Mouse (Mus musculus) megakaryocyte progenitor cell, adult 5-6 weeks (primary cell): ENCODE results near the gene Znrf1. TPM values are rescaled to one million over a fixed set of nuclear protein-coding genes. Genes with fewer than 3 reads are reported as not detected.

Experiments used
- ATAC-seq: replicated peaks from 2 replicates; pipeline ENCODE4 v1.8.0; 2016; ENCODE audit warnings: mild to moderate bottlenecking, moderate TSS enrichment, inconsistent platforms; ENCODE audit not compliant: poor library complexity
- total RNA-seq, 2 experiments: library from RNA; stranded (forward) in 1 of 2; stranded (reverse) in 1 of 2; fragments of 157-497, 149-512 nt in 1 of 2; fragments of 200-1000 nt in 1 of 2; gene quantifications; 2 replicates each; pipeline versions ENCODE4 v1.2.3 to v1.2.4; 2015 to 2017

Gene Znrf1
- total RNA-seq, 2 experiments from 2014 or later: 66.1 to 76.6 TPM

DNA sequence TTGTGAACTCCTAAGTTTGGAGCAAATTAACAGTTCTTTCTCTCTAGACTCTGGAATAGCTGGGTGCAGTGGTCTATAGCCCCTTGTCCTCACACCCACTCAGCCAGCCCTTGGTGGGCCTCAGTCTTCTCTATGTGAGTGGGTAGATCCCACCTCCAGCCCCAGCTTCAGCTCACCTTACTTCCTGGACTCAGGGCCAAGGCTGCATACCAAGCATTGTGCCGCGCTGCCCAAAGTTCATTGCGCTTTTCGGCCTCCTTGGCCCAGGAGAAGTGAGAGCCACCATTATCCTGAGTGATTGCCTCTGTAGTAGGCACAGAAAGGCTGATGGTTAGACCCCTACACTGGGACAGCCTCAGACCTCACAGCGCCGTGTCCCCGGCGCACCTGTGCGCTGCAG, 92.0 kb downstream of the Znrf1 start:
- ATAC-seq: no peak

DNA sequence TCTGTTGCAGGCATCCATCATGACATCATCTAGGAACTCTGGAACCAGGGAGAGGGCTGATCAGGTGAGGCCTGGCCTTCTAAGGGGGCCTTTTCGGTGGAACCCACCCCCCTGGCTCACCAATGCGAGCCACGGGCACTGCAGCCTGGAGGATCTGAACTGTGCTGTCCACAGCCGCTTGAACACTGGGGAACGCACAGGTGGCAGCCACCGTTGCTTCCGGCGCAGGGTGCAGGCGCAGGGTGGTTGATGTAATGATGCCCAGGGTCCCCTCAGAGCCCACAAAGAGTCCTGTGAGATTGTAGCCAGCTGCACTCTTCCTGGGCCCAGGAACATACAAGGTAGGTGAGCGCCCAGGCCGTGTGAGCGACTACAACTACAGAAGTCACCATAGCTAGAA, 92.5 kb downstream of the Znrf1 start:
- no peak for ATAC-seq

DNA sequence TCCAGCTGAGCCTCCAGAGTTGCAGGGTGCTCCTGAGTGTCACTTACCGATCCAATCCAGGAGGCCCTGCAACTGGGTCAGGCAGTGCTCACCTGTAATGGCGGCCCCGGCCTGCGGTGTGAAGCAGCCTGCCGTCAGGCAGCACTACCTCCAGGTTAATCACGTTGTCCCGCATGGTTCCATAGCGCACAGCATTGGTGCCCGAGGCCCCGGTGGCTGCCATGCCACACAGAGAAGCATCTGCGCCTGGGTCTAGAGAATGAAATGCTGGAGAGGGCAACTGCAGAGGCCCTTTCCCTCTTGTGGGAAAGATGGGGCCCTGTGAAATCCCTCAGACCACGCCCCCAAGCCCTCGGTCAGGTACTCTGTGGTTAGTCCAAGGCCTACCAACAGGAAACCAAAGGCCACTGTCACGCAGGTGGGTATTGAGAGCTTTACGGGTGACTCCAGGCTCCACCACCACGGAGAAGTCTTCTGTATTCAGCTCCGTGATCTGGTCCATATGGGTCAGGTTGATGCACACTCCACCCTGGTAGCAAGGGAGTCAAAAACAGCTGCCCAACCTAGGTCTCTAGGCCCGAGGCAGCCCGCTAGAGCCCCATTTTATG, 93.1 kb downstream of the Znrf1 start:
- ATAC-seq: no peak

DNA sequence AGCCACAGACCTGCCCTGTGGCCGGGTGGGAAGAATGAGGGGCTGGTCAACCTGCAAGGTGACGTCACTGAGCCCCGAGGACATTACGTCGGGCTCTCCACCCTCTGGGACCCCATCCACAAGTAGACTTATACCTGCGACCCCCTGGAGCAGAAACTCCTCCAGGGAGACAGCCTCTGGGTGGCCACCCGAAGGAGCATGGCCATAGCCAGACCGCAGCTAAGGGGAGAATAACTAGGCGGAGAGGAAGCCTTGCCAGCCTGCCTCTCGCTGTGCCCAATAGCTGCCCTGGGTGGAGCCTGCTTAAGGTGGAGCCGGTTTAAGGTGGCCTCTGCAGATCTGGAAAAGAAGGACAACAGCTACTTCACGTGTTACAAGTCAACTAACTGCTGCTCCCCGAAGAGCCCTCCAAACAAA, 94.2 kb downstream of the Znrf1 start, which contains the start of gene Ldhd:
TSS of gene Ldhd (minus strand) at position 270 of the 417 bp plus-strand sequence.
- peak; percentile 76 for ATAC-seq

DNA sequence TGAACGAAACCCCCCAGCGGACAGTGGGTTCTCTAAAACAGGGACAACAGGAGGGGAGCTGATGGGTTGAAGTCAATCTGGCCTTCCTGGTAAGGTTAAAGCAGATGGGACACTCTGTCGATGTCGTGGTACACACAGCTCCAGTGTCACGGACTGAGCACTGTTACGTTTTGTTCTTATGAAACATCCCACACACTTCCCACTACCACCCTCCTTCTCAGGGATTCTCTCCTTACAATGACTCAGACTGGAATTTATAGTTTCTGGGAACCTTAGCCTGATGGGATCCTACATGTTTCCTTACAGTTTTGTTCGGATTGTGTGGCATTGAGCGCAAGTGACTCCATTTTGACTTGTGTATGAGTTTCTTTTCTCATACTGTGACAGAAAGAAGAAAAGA, 95.7 kb downstream of the Znrf1 start:
- no peak for ATAC-seq

DNA sequence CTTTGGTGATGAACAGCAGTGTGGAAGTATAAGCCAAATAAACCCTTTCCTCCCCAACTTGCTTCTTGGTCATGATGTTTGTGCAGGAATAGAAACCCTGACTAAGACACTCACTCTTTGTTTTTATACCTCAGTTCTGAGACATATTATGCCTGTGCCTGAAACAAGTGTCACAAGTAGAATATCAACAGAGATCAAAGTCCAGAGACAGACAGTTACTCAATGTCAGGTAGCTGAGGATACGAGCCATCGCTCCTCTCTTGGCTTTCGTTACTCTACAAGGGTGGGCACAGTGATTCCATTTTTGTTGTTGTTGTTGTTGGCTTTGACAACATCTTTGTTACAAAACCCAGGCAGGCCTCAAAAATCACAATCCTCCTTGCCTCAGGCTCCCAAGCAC, 97.1 kb downstream of the Znrf1 start:
- no peak for ATAC-seq

DNA sequence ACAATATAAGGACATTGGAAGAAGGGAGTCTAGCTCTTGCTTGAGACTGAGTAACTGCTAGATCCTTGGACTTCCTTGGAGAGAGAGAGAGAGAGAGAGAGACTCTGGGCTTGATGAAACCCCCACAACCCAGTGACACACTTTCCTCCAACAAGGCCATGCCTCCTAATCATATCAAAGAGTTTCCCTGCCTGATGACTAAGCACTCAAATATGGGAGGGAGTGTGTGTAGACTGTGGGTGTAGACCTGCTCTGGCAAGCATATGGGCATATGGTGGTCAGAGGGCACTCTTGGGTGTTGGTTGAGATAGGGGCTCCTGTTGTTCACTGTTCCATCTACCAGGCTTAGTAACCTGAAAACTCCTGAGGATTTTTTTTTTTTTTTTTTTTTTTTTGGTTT, 102.2 kb downstream of the Znrf1 start:
- peak; percentile 47 for ATAC-seq

DNA sequence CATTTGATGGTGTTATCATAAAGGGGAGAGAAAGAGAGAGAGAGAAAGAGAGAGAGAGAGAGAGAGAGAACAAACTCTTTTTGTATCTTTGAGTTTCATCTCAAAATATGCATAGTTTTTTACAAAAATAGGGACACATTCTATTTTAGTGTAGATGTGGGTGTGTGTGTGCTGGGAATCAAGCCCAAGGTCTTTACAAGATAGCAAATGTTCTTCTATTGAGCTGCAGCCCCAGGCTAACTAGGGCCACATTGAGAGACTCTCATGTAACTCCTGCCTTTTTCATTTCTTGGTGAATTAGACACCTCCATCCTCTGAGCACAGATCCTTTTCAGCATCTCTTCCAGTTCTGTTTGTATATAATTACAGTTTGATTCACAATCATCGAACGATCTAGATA, 105.2 kb downstream of the Znrf1 start:
- no peak for ATAC-seq

DNA sequence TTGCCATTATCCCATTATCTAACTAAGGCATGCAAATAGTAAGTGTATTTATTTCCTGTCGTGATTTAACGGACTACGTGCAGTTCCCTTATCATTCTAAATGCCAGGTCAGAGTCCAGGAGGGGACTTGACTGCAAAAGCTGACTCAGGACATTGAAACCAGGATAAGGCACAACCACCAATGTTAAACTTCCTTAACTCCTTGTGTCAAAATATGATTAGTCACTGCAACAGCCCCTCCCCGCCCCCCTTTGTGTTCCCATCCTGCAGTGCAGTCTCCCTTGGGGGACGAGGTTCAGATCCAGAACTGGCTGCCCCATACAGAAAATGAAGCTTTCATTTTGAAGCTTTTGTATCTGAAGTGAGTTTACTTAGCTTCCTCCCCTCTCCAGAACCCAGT, 106.6 kb downstream of the Znrf1 start:
- ATAC-seq: peak; percentile 40

DNA sequence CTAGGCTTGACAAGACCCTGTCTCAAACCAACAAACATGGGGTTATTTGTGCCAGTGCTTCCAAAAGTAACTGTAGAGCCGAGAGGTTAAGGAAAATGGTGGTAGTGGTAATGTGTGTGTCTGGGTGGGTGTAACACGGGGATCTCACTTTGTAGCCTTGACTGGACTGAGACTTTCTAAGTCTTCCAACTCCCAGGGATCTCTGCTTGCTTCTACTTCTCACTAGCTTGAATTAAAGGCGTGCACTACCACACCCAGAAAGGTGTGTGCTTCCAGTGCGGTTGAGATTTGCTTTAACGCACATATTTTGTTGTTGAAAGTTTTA, 107.0 kb downstream of the Znrf1 start:
- peak; percentile 1; the same call in 1 of the 2 replicates for ATAC-seq

DNA sequence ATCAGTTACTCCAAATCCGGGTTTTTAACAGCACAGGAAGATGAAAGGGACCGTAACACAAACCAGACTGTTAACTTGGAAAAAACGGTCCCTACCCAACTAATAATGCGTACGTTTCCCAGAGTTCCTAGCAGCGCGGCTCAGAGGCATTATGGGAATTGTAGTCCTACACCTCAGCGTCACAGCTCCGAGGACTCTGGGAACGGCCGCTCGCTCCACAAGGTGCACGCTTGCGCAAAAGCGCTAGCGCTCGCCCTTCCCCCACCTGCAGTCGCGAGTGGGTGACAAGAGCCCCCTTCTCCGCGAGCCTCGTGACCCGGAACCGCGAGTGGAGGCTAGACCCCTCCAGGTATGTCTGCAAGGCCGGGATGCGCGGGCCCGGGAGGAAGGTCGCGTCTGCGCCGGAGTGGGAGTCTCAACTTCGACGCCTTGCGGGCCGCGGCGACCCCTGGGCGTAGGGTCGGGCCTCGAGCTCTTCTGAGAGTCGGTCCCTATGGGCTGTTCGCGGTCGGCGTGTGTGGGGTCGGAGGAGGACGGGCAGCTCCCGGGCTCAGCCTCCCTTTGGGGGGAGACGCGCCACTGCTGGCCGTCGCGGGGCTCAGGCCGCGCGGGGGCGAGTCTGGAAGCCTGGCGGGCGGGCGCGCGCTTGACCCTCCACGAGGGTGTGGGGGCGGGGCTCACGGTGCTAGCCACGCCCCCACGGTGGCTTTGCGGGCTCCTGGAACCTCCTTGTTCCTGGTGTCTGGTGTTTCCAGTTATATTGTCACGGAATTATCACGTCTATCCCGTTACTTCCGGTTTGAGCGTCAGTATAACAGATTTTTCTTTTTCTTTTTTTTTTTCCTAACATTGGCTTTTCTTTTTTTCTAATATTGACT, 107.6 kb downstream of the Znrf1 start, which contains the start of gene Zfp1:
TSS of gene Zfp1 (plus strand) at position 138 of the 878 bp plus-strand sequence.
- ATAC-seq: peak; percentile 76

DNA sequence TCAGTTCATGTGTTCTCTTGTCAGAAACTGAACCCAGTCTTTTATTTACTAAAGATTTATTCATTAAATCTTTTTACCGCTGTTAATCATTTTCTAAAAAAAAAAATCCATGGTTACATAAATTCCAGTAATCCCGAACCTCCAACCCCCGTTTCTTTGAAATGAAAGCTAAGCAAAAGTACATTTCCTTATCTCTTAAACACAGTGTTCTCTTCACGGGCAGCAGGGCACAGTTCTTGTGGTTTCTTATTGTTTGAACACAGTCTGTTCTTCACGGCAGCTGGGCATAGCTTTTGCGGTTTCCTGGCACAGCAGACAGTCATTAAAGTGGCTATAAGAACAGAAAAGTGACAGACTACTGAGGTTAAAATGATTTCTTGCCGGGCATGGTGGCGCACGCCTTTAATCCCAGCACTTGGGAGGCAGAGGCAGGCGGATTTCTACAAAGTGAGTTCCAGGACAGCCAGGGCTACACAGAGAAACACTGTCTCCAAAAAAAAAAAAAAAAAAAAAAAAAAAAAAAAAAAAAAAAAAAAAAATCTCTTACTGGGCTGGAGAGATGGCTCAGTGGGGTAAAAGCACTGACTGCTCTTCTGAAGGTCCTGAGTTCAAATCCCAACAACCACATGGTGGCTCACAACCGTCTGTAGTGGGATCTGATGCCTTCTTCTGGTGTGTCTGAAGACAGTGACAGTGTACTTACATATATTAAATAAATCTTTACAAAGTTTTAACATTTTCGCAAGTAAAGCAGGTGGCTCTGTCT, 108.6 kb downstream of the Znrf1 start:
- peak; percentile 69 for ATAC-seq

DNA sequence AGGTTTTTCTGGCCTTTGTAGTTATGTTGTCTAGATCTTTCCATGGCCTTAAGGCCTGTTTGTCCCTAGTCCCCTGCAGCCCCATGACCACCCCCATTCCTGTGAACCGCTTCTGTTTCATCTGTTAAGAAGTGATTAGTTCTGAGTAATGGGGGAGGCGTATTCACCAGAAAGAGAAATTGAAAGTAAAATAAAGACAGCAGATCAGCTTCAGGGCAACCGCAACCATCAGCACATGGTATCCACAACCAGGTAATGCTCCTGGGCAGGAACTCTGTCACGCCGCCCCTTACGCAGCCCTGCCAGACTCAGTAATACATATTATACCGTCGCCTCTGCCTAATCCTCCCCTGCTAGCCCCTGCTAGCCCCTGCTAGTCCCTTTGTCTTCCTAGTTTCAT, 109.8 kb downstream of the Znrf1 start:
- no peak for ATAC-seq

DNA sequence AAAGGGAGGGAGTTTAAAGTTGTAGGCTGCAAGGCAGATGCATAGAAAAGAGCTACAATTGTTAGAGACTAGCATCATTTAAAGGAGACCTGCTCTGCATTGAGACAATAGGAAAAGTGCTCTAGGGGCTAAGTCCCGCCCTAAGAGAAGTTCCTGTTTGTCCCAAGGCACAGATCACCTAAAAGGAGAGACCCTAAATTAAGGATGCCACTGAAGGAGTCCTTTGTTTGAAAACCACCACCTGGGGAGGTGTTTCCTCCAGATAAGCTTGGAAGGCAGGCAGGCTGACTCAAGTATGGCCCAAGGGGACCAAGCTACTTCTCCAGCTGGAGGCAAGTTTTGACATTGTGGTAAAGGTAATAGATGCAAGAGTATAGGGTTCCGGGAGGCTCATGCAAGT, 112.9 kb downstream of the Znrf1 start:
- ATAC-seq: no peak

DNA sequence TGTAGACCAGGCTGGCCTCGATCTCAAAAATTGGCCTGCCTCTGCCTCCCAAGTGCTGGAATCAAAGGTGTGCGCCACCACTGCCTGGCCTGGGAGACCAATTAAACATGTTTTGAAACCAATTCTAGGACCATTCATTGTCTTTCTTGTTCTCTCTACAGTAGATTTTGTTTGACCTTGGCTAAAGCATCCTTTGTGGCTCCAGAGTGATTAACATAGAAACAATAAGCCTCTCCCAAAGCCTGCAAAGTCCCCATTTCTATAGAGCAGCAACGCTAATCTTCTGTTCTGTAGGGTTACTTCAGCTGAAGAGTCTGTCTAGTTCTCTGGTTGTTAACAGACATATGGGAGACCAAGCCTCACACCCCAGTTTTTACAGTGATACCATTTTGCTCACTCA, 114.8 kb downstream of the Znrf1 start:
- ATAC-seq: no peak

DNA sequence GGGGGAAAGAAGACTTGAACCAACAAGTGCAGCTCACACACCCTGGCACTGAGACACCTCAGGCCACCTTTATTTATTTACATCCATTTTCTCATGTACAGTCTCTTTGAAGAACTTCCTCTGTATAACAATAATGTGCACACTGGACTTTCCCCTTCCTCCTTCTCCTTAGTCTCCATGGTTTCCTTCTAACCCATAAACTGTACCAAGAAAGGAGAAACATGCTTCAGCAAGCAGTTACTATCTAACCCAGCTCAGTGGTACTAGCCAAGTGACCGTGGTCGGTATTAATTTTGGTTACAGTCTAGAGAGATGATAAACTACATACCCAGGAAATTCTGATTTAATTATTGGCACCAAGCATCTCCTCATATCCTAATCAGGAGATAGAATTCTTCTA, 117.6 kb downstream of the Znrf1 start:
- ATAC-seq: no peak

DNA sequence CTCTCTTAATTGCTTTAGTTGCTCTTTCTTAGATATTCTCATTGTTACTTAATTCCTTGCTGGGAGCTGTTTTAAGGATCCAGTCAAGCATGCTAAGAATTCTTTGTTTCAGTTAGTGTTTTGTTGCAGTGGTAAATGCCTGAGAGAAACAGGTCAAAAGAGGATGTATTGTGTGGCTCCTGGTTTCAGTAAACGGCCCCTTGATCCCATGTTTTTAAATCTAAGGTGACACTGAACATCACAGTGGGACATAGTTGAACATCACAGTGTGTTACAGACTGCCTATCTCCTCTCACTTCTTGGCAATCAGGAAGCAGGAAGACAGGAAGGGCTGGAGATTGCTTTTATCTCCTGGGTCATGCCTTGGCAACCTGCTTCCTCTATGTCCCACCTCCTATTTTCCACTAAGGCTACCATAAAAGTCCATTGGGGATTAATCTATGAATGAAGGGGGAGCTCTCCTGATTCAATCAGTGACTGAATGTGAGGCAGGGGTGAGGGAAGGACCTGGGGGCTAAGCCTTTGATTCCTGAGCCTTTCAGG, 121.5 kb downstream of the Znrf1 start:
- no peak for ATAC-seq

DNA sequence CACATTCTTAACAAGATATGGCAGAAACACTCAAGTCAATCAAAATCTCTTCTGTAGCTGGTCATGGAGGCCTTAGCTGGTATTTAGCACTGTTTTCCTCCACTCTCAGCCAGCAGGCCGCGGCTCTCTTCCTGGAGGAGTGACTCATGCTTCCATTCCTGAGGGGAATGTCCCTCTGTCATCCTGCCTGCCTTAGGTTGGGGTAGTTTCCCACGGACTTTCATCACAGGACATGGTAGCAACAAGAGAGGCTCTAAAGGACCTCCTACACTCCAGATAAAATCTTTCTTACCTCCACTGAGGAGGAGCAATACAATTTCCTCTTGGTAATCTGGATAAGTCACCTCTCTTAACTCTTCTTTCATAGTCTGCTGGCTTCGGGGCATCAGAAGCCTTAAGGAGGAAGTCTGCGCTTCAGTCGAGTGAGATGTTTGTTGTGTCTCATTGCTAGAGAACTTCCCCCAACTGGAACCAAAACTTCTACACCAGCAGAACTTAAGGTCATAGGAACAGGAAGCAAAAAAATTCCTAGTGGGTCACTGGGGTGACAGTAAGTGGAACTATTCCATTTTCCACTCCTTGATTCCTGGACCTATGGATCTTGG, 123.0 kb downstream of the Znrf1 start:
- ATAC-seq: peak; percentile 33

DNA sequence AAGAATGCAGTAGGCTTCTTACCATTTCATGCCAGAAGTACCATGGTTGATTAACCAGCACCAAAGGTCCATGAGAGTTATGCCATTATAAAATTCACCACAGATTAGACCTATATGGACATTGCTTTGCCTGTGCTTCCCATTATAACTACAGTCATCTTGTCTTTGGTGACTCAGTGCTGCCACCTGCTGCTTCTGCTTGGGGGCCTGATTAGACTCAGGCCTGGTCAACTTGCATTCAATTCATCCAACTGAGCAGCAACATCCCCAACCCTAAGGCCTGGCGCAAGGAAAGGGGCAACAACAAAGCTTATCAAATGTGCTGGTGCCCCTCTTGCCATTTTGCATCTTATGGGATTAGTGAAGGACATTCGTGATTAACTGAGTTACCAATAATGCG, 126.6 kb downstream of the Znrf1 start:
- peak; percentile 95 for ATAC-seq

DNA sequence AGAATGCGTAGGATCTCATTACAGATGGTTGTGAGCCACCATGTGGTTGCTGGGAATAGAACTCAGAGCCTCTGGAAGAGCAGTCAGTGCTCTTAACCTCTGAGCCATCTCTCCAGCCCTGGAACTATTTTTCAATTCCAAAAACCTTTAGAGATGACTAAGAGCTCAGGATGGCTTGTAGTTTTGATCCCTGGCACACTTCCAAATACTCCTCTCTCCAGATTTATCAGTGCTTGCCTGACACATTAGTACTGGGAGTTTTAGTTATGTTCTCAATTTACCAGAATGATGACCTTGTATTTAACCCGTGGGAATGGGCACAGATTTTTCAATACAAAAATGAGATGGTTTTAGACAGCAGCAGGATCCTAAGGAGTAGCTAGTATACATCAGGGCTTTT, 130.9 kb downstream of the Znrf1 start:
- ATAC-seq: no peak
